Mouse (Mus musculus): ENCODE results near the gene Tbc1d30.
A peak's percentile ranks its signal among the peaks of the same experiment; 100 is the strongest.

Gene Tbc1d30

DNA sequence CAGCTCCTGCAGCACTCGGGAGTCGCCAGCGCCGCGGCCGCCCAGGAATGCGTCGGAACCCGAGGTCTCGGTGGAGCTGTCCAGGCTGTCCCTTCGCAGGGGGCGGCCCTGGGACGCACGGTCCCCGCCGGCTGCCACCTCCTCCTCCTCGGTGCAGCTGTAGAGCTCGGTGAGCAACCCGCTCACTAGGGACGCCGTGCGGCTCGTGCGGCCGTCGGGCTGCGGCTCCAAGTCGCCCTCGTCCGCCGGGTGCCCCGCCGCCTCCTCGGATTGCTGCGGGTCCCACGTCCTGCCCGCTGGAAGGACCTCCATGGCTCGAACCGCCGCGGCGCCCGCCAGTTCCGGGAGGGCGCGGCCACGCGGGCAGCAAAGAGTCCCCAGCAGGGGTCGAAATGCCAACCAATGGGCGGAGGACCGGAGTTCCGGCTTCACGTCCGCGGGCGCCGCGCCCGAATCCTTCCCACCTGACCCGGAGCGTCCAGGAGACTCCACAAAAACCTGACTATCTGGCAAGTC, at the start of gene Tbc1d30:
Gene Tbc1d30, minus strand, starts transcription at position 213 of the 516 bp plus-strand sequence.
- peak; percentile 66 to 75 for DNase-seq (ENCODE audit: low spot score in 2 of 2)

GRCm38 (mm10) chr10:121398599-121398998, 47.5 kb upstream of the Tbc1d30 start:
- no peak for DNase-seq (ENCODE audit: low spot score in 2 of 2)

GRCm38 (mm10) chr10:121395542-121396176, 44.6 kb upstream of the Tbc1d30 start:
- DNase-seq (ENCODE audit: low spot score in 2 of 2), result no peak

- no peak for DNase-seq (ENCODE audit: low spot score in 2 of 2)
Measured at GRCm38 (mm10) chr10:121394789-121395325, 43.8 kb upstream of the Tbc1d30 start.

GRCm38 (mm10) chr10:121394270-121394669, 43.2 kb upstream of the Tbc1d30 start:
- DNase-seq (ENCODE audit: low spot score in 2 of 2), result no peak

GRCm38 (mm10) chr10:121391901-121392300, 40.8 kb upstream of the Tbc1d30 start:
- no peak for DNase-seq (ENCODE audit: low spot score in 2 of 2)

- DNase-seq (ENCODE audit: low spot score in 2 of 2), result no peak
Measured at GRCm38 (mm10) chr10:121390602-121391001, 39.5 kb upstream of the Tbc1d30 start.

- DNase-seq (ENCODE audit: low spot score in 2 of 2), result no peak
Measured at GRCm38 (mm10) chr10:121386347-121386746, 35.3 kb upstream of the Tbc1d30 start.

GRCm38 (mm10) chr10:121385695-121386094, 34.6 kb upstream of the Tbc1d30 start:
- no peak for DNase-seq (ENCODE audit: low spot score in 2 of 2)

DNA sequence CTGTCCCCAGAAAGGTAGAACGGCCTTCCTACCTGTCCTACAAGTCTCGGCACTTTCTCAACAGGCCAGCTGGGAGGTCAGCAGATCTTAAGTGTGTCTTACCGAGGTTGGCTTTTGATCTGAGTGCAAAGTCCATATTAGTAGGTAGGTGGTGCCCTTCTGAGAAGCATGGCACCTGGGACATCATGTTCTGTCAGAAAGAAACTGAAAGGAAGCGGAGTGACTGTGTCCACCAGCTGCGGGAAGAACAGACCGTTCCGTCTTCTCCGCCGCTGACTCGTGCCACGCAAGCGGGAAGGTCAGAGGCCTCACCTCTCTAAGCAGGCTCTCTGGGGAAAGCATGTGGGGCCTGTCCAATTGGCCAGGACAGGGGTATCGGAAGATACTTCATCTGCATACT, 33.6 kb upstream of the Tbc1d30 start:
- DNase-seq (ENCODE audit: low spot score in 2 of 2), result no peak

- DNase-seq (ENCODE audit: low spot score in 2 of 2), result no peak
Measured at GRCm38 (mm10) chr10:121381280-121381679, 30.2 kb upstream of the Tbc1d30 start.

DNA sequence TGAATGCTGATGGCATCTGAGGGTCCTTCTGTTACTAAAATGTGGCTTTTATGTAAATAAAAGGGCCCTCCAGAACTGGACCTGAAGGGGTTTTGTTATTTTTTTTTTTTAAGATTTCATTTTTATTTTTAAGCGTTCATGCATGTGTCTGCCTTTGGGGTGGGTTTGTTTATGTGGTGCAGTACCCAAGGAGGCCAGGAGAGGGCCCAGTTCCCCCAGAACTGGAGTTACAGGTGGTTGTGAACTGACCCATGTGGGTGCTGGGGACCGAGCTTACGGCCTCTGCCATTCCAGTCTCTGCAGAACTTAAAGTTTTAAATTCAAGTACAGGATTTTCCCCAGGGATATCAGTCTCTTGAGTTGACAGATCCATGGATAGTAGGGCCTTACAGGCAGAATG, 28.3 kb upstream of the Tbc1d30 start:
- no peak for DNase-seq (ENCODE audit: low spot score in 2 of 2)

- DNase-seq (ENCODE audit: low spot score in 2 of 2), result no peak
Measured at GRCm38 (mm10) chr10:121376530-121377271, 25.6 kb upstream of the Tbc1d30 start.

DNA sequence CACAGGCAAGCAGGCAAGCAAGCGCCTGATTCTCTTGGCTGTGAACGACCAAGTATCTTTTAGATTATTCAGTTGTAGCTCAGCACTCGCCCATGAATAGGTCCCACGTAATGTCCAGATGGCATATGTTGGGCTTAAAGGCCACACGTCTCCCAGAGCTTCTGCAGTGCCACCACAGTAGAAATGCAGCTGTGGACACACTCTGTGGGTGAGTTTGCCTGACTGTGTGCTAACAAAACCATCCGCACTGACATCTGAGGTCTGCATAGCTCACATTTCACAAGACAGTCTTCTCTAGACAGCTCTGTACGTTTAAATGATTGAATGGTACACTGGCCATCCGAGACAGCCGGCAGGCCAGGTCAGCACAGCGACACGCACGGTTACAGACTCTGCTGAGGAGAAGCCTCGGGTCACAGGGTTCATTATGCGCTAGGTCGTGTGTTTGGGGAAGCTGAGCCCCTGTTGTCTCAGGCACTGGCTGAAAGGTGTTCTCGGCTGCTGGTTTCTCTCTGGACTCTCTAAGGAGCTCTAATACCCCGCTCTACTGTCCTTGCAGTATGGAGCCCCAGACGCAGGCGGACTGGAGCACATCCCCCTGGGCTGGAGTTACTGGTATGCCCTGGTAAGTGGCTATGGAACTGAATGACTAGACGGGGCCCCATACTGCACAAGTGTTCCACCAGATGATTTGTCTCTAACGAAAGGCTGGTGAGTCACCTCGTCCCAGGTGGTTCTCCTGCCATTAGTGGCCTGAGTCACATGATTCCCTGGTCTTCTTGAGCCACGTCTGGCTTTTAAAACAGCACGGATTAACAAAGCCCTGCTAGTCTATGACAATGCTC, 24.8 kb upstream of the Tbc1d30 start:
- DNase-seq (ENCODE audit: low spot score in 2 of 2), result no peak

GRCm38 (mm10) chr10:121374693-121375620, 23.9 kb upstream of the Tbc1d30 start:
- no peak for DNase-seq (ENCODE audit: low spot score in 2 of 2)

DNA sequence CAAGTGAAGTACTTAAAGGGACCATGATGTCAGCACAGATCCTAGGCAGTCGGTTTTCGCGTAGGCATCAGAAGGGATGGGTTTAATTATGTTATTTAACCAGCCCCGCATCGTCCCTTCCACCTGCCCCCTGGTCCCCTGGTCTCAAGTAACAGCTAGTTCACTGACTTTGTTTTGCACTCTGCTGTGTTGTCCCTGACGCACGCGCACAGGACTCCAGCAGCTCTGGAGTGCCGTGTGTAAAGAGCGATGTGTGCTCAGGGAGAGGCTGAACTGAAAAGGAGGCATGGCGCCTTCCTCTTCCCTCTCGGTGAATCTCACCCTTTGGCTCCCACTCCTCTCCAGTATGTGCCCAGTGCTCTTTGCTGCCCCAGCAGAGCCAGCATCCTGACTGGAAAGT, 22.9 kb upstream of the Tbc1d30 start:
- no peak for DNase-seq (ENCODE audit: low spot score in 2 of 2)

DNA sequence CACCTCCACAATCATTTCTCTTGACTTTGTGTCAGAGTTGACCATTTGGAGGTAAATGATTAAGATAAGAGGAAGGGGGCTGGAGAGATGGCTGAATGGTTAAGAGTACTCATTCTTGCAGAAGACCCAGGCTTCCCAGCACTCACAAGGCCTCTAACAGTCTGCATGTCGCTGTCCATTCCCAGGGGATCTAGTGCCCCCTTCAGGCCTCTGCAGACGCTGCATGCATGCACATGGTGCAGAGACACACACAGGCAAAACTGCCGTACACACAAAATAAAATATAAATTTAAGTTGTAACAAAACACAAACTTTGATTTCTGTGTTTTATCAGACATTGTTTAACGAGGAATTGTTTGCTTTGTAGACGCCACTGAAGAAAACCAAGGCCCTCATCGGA, 19.7 kb upstream of the Tbc1d30 start:
- no peak for DNase-seq (ENCODE audit: low spot score in 2 of 2)

- peak in 1 of 2 experiments; percentile 18 for DNase-seq (ENCODE audit: low spot score in 2 of 2)
Measured at GRCm38 (mm10) chr10:121368783-121369465, 17.8 kb upstream of the Tbc1d30 start.

- no peak for DNase-seq (ENCODE audit: low spot score in 2 of 2)
Measured at GRCm38 (mm10) chr10:121367780-121368179, 16.7 kb upstream of the Tbc1d30 start.

GRCm38 (mm10) chr10:121367271-121367670, 16.2 kb upstream of the Tbc1d30 start:
- DNase-seq (ENCODE audit: low spot score in 2 of 2), result no peak
